Mouse (Mus musculus): ENCODE data around the gene Ccnjl. TPM values are rescaled to one million over a fixed set of nuclear protein-coding genes. Genes with fewer than 3 reads are reported as not detected.

Gene Ccnjl
- polyA plus RNA-seq, 1 experiment = 0.57 TPM

DNA sequence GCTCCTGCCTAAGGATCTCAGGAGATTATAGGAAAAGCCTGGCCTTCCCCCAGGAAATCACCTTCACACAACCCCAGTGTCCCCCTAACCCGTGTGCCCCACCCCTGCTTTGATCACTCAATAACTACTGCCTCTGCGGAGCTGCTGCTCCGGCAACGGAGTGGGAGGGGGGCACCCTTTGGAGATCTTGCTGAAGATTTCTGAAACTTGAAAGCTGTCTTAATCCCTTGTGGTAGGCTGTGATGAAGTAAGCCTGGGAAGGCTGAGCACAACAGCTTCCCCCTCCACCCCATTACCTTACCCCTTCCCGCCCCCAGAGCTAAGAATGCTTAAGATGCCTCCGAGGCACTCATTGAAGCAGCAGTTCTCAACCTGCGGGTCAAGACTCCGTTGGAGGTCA, 37.3 kb downstream of the Ccnjl start:
- Histone ChIP-seq H3K4me1 (ENCODE audit: control insufficient read depth, insufficient read depth, low read length) (peaks cover 2% of the 10 kb centered on the region; the same call in 1 of the 2 replicates), H3K27ac (ENCODE audit: control insufficient read depth, insufficient read depth, low read depth, low read length, poor library complexity) (no peak overlapping the region), H3K4me3 (replicated peaks; ENCODE audit: control insufficient read depth, low read depth, low read length) (no peak overlapping the region)
- WGBS = 74% methylated on average over 8 of the region's 8 CpGs
- no peak for TF ChIP-seq CTCF (IDR thresholded peaks at IDR 0.05; ENCODE audit: control insufficient read depth, insufficient read depth, low read length)
- no peak for TF ChIP-seq POLR2A (IDR thresholded peaks at IDR 0.05; ENCODE audit: borderline replicate concordance, control insufficient read depth, low read depth, low read length)

DNA sequence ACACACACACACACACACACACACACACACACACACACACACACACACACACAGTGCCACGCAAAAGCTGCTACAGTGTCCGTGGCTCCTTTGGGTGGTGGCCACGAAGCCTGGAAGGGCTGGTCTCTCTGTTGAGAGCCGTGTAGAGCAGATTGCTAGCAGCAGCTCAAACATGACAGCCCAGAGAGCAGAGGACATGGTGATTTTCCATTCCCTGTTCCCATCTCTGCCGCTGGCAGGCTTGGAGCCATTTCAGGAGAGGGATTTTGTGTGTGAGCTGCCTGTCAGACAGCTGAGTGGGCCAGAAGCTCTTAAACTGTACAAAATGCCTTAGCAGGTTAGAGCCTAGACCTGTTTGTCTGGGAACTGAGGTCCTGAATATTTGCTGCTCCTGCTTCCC, 38.1 kb downstream of the Ccnjl start:
- 84% methylated on average over 5 of the region's 5 CpGs for WGBS
- Histone ChIP-seq H3K4me3 (replicated peaks; ENCODE audit: control insufficient read depth, low read depth, low read length) (no peak overlapping the region), H3K4me1 (ENCODE audit: control insufficient read depth, insufficient read depth, low read length) (peaks cover 2% of the 10 kb centered on the region; the same call in 1 of the 2 replicates), H3K27ac (ENCODE audit: control insufficient read depth, insufficient read depth, low read depth, low read length, poor library complexity) (no peak overlapping the region)
- TF ChIP-seq POLR2A (IDR thresholded peaks at IDR 0.05; ENCODE audit: borderline replicate concordance, control insufficient read depth, low read depth, low read length) (no peak), CTCF (IDR thresholded peaks at IDR 0.05; ENCODE audit: control insufficient read depth, insufficient read depth, low read length) (no peak)

DNA sequence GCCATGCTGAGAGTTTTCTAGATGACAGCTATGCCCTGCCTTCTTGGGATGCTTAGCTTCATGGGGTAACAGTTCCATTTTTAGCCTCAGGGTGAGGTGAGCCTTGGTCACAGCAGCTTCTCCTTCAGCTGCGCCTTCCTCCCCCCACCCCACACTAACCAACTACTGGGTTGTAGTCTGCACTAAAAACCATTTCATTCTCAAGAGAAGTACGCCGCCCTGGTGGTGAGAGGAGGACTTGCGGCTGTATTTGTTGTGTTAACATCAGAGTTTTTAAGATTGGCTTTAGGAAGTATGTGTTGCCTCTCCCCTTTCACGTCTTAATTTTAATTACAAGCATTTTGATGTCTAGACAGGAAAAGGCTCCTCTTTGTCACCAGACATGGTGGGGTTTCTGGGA, 39.7 kb downstream of the Ccnjl start:
- no peak overlapping the region for H3K27ac ChIP-seq (ENCODE audit: control insufficient read depth, insufficient read depth, low read depth, low read length, poor library complexity)
- TF ChIP-seq CTCF (IDR thresholded peaks at IDR 0.05; ENCODE audit: control insufficient read depth, insufficient read depth, low read length) = peak; percentile 68
- no peak for TF ChIP-seq POLR2A (IDR thresholded peaks at IDR 0.05; ENCODE audit: borderline replicate concordance, control insufficient read depth, low read depth, low read length)
- no peak overlapping the region for H3K4me3 ChIP-seq (replicated peaks; ENCODE audit: control insufficient read depth, low read depth, low read length)
- 24% methylated on average over 5 of the region's 5 CpGs for WGBS
- peaks cover 2% of the 10 kb centered on the region; the same call in 1 of the 2 replicates for H3K4me1 ChIP-seq (ENCODE audit: control insufficient read depth, insufficient read depth, low read length)

DNA sequence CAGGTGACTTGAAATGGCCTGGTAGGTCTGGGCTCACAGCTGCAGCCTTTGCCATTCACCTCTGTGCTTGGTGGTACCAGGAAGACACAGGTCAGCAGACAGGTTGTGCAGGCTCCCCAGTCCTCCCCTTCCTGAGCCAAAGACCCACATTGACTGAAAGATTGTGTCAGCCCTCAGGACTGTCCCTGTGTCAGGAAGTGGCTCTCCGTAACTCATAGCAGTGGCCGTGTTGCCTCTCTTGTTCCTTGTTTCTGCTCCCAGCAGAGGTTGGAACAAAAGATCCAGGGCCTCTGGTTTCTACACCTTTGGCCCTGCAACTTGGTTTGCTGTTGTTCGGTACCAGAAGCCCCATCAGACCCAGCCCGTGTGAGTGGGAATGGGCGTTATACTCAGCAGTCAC, 40.6 kb downstream of the Ccnjl start:
- peaks cover 2% of the 10 kb centered on the region; the same call in 1 of the 2 replicates for H3K4me1 ChIP-seq (ENCODE audit: control insufficient read depth, insufficient read depth, low read length)
- TF ChIP-seq POLR2A (IDR thresholded peaks at IDR 0.05; ENCODE audit: borderline replicate concordance, control insufficient read depth, low read depth, low read length) = no peak
- no peak for TF ChIP-seq CTCF (IDR thresholded peaks at IDR 0.05; ENCODE audit: control insufficient read depth, insufficient read depth, low read length)
- no peak overlapping the region for H3K4me3 ChIP-seq (replicated peaks; ENCODE audit: control insufficient read depth, low read depth, low read length)
- 25% methylated on average over 5 of the region's 5 CpGs for WGBS
- no peak overlapping the region for H3K27ac ChIP-seq (ENCODE audit: control insufficient read depth, insufficient read depth, low read depth, low read length, poor library complexity)

DNA sequence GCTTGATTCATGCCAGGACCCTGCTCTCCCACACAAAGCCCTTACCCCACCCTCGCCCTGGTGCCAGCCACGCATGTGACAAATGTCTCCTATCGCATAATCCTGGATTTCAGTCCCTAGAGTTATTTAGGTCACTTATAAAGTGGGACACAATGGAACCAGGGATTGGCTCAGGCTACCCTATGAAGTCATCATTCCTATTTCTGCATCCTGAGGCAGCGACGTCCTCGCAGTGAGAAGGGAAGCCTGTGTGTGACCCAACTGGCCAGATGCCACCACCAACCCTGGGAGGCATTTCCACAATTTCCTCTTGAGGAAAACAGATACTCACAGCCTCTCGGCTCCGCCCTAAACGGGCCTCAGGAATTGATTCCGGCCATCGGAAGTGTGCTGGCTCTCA, 41.0 kb downstream of the Ccnjl start:
- Histone ChIP-seq H3K27ac (ENCODE audit: control insufficient read depth, insufficient read depth, low read depth, low read length, poor library complexity) (no peak overlapping the region), H3K4me3 (replicated peaks; ENCODE audit: control insufficient read depth, low read depth, low read length) (no peak overlapping the region), H3K4me1 (ENCODE audit: control insufficient read depth, insufficient read depth, low read length) (peaks cover 2% of the 10 kb centered on the region; the same call in 1 of the 2 replicates)
- WGBS = 17% methylated on average over 11 of the region's 11 CpGs
- TF ChIP-seq CTCF (IDR thresholded peaks at IDR 0.05; ENCODE audit: control insufficient read depth, insufficient read depth, low read length) (no peak), POLR2A (IDR thresholded peaks at IDR 0.05; ENCODE audit: borderline replicate concordance, control insufficient read depth, low read depth, low read length) (no peak)

DNA sequence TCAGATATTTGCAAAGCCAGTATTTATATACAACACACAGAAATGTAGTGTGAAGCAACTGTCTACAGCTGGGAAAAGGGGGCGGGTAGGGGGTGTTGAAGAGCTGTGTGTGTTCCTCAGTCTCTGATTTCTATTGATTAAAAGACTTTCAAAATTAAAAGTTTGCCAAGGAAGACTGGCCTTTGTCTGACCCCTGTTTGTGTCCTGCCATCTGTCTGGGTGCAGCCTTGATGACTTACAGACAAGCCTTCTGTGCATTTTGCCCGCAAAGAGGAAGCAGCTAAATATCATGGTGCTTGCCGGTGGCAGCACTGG, 46.4 kb downstream of the Ccnjl start:
- 18% methylated on average over 3 of the region's 3 CpGs for WGBS
- H3K4me3 ChIP-seq (replicated peaks; ENCODE audit: control insufficient read depth, low read depth, low read length) = no peak overlapping the region
- H3K4me1 ChIP-seq (ENCODE audit: control insufficient read depth, insufficient read depth, low read length) = no peaks in the 10 kb centered on the region
- H3K27ac ChIP-seq (ENCODE audit: control insufficient read depth, insufficient read depth, low read depth, low read length, poor library complexity) = no peak overlapping the region
- no peak for TF ChIP-seq CTCF (IDR thresholded peaks at IDR 0.05; ENCODE audit: control insufficient read depth, insufficient read depth, low read length)

DNA sequence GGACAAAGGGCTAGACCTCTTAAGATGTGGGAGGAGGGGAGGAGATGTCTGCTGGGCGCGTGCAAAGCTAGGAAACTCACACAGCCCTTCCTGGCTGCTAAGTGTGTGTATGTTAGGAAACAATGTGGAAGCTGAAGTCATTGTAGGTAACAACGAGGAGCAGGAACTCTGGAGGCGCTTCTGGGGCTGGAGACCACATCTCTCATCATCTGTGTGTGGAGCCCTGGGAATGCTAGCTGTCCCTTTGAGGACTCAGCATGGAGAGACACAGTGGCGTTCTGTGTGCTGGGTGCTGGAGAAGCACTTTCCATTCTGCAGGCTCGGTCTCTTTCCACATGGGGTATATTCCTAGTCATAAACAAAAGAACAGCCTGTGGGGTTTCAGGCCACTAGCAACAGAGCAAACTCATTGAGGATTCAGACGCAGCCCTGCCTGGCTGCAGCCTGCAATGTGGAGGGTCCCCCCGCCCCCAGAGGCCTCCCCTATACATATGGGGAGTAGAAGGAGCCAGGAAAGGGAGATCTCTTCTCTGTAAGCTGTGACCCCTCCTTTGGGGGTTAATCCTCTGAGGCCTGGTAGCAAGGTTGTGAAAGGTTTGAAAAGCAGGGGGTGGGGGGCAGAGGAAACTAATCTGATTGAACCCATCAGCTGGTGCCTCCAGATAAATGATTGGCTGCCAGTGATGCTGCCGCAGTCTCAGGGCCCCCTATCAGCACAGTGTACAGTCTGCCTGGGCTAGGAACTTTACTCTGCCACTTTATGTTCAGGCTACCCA, 47.0 kb downstream of the Ccnjl start:
- TF ChIP-seq POLR2A (IDR thresholded peaks at IDR 0.05; ENCODE audit: borderline replicate concordance, control insufficient read depth, low read depth, low read length) (no peak), CTCF (IDR thresholded peaks at IDR 0.05; ENCODE audit: control insufficient read depth, insufficient read depth, low read length) (no peak)
- Histone ChIP-seq H3K4me1 (ENCODE audit: control insufficient read depth, insufficient read depth, low read length) (no peaks in the 10 kb centered on the region), H3K4me3 (replicated peaks; ENCODE audit: control insufficient read depth, low read depth, low read length) (no peak overlapping the region), H3K27ac (ENCODE audit: control insufficient read depth, insufficient read depth, low read depth, low read length, poor library complexity) (no peak overlapping the region)
- WGBS = 22% methylated on average over 9 of the region's 9 CpGs

DNA sequence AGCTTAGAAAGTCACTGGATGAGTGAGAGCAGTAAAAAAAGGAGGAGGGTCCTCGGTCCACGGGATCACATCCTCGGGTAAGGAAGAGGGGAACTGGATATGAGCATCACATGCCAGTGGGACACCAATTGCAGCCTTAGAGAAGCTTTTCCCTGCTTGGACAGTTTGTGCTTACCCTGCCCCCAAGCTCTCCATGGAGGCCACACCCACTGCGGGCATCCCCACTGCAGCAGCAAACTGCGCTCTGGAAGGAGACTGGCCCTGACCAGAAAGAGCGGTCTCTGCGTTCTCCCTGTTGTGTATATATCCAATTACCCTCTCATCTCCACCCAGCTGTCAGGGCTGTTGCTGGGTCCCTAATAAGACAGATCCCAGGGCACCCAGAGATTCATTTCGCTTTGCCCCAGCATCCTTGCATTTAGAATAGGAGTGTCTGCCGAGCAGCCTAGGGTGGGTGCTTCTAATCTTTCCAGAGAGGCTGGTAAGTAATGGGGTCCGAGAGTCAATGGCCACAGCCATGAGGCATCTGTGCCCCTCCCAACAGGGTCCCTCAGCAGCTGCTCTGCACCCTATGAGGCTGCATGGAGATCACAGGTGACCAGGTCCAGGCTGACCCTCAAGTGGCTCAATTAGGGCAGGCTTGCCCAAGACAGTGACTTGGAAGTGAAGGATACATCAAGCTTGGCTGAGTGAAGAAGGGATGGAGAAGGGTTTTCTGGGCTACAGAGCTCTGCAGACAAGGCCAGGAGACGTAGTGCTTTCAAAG, 49.3 kb downstream of the Ccnjl start:
- H3K27ac ChIP-seq (ENCODE audit: control insufficient read depth, insufficient read depth, low read depth, low read length, poor library complexity) = no peak overlapping the region
- H3K4me3 ChIP-seq (replicated peaks; ENCODE audit: control insufficient read depth, low read depth, low read length) = no peak overlapping the region
- TF ChIP-seq POLR2A (IDR thresholded peaks at IDR 0.05; ENCODE audit: borderline replicate concordance, control insufficient read depth, low read depth, low read length) = no peak
- TF ChIP-seq CTCF (IDR thresholded peaks at IDR 0.05; ENCODE audit: control insufficient read depth, insufficient read depth, low read length) = no peak
- 84% methylated on average over 11 of the region's 11 CpGs for WGBS
- H3K4me1 ChIP-seq (ENCODE audit: control insufficient read depth, insufficient read depth, low read length) = no peaks in the 10 kb centered on the region
